Mouse (Mus musculus): Measurements from ENCODE around the gene Enox1.

GRCm38 (mm10) chr14:77581616-77582015 lies 425.1 kb downstream of the Enox1 start:
- TF ChIP-seq CTCF (IDR thresholded peaks at IDR 0.05; ENCODE audit: control insufficient read depth, insufficient read depth, low read length) (no peak), POLR2A (IDR thresholded peaks at IDR 0.05; ENCODE audit: borderline replicate concordance, control insufficient read depth, low read depth, low read length) (no peak)
